Mouse (Mus musculus): ENCODE measurements around the gene Pou2f1.

Pou2f1 gene

DNA sequence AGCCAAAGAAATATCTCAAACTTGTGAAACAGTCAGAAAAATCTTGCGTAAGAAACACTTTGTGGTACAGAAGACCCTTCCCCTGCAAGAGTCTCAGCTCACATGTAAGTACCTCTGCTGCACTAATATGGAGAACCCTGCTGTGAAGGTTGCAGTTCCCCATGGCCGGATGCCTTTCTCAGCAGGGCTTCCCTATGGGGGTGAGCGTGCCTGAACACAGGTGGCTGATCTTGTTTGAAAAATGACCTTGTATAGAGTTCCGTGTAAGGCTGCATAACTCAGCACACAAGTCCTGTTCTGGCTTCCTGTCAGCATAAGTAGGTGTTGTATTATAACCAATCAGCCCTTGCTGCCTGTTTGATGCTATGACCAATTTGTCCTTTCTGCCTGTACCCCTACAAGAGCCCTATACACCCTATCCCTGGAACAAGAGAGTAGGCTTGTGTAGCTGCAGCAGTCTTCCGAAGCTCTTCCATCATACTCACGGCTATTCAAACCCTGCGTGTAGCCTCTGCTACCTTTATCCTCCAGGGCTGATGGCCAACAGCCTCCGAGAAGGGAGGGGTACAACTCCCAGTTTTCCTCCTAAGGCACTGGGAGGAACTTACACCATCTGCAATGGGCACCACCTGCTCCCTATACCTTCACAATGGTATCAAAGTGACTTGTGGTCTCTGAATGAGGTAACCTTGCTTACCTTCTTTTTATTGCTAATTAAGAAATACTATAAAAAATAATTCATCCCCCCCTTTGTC, 120.2 kb downstream of the Pou2f1 start:
- no peak for DNase-seq (ENCODE audit: low spot score in 2 of 2)

GRCm38 (mm10) chr1:165878751-165879150, 123.7 kb downstream of the Pou2f1 start:
- no peak for DNase-seq (ENCODE audit: low spot score in 2 of 2)

GRCm38 (mm10) chr1:165875520-165876284, 126.8 kb downstream of the Pou2f1 start:
- no peak for DNase-seq (ENCODE audit: low spot score in 2 of 2)

GRCm38 (mm10) chr1:165874645-165875044, 127.8 kb downstream of the Pou2f1 start:
- DNase-seq (ENCODE audit: low spot score in 2 of 2): no peak

DNA sequence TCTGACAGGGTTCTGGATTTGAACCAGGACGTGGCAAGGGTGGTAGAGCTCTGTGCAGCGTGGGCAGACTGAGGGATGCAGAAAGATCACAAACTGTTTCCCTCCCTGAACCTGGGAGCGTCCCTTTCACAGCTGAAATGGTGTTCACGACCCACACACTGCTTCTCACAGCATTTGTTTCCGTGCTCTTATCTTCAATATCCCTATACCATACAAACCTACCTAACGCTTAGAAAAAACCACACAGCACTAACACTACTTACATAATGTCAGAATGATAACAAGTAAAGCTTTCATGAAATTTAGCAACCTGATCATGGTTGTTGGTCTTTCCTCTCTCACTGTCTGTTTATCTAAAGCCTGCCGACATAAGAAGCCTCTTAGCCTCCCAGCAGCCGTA, 133.8 kb downstream of the Pou2f1 start:
- no peak for DNase-seq (ENCODE audit: low spot score in 2 of 2)

GRCm38 (mm10) chr1:165866630-165867280, 135.7 kb downstream of the Pou2f1 start:
- DNase-seq (ENCODE audit: low spot score in 2 of 2): no peak

DNA sequence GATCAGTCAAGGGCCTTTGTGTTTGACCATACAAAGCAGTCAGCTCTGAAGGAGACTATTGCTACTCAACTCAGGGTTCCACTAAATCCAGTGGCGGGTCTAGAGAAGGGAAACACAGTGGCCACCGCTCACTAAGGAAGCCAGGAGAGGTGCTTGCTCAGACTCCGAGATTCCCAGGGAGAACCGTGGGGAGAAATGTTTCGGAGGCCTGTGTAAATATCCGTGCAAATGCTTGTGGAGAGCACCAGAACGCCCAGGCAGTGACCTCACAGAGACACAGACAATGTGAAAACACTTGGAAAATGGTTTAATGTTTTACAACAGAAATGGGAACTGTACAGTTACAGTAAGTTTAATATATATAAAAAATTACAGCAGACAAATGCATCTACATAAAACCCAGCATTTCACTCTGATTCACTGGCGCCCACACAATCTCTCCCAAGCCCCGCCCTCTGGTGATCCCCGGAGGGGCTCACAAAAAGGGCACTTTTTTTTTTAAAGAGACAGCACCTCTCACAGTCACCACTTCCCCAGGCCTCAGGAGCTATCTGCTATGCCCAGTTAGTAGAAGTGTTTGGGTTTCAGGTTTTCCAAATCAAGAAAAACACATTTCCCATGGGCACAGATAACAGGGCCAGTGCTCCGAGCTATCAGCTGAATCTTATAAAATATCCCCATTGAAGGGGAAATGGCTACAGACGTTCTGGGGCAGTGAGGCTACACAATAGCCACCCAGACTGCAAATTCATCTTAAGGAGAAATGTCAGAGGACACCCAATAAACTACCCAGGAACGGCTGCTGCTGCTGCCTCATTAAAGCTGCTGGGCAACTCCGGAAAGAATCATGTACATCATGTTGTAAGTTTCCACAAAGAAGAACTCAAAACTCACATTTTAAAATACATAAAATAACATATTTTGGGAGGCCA, 137.3 kb downstream of the Pou2f1 start:
- no peak for DNase-seq (ENCODE audit: low spot score in 2 of 2)

DNA sequence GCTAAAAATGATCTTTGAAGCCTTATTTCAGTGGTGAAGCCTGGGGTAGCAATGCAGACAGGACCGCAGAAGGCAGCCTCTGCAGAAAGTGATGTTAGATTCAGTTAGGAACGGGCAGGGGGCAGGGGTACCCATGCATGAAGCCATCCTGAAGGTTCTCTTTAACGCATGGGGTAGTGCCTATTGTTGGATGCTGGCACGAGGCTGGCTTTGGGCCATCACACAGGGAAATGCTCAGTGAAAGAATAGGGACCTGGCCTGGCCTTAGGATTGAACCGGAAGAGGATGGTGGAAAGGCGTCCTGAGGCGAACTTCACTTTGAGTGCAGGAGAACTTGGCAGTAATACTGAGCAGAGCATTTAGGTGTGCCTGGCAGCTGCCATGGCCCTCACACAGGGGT, 140.4 kb downstream of the Pou2f1 start:
- no peak for DNase-seq (ENCODE audit: low spot score in 2 of 2)

- no peak for DNase-seq (ENCODE audit: low spot score in 2 of 2)
Observed at GRCm38 (mm10) chr1:165861235-165861609, 141.3 kb downstream of the Pou2f1 start.

- DNase-seq (ENCODE audit: low spot score in 2 of 2): no peak
Observed at GRCm38 (mm10) chr1:165860373-165861234, 141.9 kb downstream of the Pou2f1 start.

GRCm38 (mm10) chr1:165858356-165858755, 144.1 kb downstream of the Pou2f1 start:
- DNase-seq (ENCODE audit: low spot score in 2 of 2): no peak

DNA sequence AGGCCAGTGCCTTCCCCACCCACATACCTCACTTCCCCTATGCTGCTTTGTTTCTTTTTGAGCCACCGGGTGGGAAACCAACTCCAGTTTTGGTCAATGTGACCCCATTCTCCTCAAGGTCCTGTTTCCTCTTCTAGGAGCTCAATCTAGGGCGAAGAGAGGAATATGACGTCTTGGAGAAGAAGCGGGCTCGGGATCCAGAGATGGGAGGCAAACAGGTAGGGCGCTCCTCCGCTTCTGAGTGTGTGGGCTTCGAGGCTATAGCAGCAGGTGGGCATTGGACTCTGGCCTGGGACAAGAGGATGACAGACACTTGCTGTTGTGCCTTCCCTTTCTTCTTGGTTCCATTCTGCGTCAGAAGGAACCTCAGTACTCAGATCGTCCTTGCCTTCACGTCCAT, 145.2 kb downstream of the Pou2f1 start:
- DNase-seq (ENCODE audit: low spot score in 2 of 2): no peak

- no peak for DNase-seq (ENCODE audit: low spot score in 2 of 2)
Observed at GRCm38 (mm10) chr1:165855759-165856545, 146.5 kb downstream of the Pou2f1 start.

- DNase-seq (ENCODE audit: low spot score in 2 of 2): peak; percentile 50 to 61
Observed at GRCm38 (mm10) chr1:165853729-165854420, 148.6 kb downstream of the Pou2f1 start.

DNA sequence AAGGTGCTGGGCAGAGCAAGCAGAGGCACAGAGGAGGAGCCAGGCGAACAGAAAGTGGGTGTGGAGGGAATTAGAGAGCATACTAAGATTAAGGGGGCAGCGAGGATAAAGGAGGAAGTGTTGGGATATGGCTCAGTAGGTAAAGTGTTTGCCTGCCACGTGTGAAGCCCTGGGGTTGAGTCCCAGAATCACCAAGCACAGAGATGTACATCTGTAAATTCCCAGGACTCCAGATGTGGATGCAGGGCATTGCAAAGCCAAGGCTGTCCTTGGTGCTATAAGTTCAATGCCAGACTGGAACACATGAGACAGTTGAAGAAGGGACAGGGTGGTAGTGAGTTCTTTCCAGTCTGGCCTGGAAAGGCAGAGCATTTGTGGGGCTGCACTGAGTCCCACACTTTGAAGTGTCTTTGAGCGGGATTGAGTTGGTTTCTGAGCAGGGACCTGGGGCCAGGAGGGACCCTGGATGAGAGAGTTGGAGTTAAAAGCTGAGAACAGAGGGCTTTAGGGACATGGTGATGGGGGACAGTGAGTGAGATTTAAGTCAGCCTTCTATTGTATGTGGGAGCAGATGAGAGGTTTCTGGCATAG, 149.3 kb downstream of the Pou2f1 start:
- DNase-seq (ENCODE audit: low spot score in 2 of 2): no peak

DNA sequence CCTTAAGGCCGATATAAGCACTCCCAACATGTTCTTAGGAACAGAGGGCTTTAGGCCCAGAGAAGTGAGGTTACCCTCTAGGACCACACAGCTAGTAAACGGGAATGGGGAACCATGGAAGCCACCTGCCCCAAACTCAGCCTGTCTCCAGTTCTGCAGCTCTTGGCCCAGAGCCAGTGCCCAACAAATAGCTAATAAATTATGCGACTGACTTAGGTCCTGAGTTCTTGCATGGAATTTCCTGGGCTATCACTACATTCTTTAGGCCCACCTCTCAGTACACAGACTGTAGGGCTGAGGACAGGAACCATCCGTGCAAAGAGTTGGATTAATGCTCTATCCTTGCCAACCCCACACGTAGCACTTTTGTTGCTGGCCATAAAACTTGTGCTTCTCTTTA, 150.3 kb downstream of the Pou2f1 start:
- DNase-seq (ENCODE audit: low spot score in 2 of 2): no peak

DNA sequence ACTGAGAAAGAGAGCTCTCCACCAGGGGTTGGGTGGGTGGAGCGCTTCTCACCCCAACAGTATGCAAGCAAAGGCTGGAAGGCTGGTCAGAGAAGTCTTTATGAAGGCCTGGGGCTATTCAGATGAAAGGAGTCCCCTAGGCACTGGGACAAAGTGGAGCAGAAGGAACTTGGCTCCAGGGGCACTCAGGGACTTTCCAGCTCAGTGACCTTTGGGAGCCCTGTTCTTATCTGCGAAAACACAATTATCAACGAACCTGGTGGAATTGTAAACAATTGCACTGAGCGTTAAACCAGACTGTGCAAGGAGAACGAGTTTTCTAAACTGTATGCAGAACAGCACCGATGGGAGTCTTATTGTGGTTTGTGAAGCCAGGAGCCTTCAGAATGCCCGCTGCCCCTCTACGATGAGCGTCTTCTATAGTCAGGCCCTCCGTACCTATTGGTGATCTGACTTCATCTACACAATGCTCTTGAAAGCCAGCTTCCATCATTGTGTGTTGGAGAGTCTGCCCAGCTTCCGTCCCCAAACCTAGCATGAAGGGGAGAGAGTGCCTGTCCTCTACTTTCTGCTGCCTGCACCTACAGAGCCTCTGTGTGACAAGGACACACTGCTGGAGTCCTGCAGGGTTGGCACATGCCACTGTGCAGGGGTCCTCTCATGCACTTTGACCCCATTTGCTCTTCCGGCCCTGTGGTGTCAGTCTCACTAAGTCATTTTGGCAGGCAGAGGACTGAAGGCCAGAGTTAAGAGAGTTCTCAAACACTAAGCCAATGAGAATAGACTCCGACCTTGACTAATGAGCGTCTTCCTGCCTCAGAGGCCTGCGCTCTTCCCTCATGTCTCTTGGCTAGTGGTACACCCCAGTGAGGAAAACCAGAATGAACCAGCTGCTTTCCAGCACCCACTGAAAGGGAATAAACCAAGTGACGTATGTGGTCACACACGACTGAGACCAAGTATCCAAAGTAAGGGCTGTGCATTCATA, 152.7 kb downstream of the Pou2f1 start:
- no peak for DNase-seq (ENCODE audit: low spot score in 2 of 2)

DNA sequence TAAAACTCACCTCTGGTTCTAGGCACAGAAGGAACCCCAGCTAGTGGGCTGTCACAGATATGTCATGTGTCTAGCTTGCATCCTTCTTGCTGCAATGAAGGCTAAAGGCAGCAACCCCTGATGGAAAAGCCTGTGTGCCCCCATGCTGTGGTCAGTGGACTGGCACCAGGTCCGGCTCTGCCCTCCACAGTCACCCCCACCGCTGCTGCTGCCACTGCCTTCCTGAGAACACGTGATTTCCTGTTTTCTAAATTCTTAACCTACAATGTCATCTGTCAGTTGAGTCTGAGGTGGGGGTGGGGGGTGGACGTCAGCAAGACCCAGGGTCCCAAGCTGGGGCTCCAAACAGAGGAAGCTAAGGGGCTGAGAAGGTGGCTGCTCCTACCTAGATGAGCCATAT, 153.6 kb downstream of the Pou2f1 start:
- no peak for DNase-seq (ENCODE audit: low spot score in 2 of 2)

Data from frontal cortex, postnatal 25 days (tissue).